Mouse (Mus musculus): ENCODE measurements around the gene Cxcr4.

Cxcr4 gene

DNA sequence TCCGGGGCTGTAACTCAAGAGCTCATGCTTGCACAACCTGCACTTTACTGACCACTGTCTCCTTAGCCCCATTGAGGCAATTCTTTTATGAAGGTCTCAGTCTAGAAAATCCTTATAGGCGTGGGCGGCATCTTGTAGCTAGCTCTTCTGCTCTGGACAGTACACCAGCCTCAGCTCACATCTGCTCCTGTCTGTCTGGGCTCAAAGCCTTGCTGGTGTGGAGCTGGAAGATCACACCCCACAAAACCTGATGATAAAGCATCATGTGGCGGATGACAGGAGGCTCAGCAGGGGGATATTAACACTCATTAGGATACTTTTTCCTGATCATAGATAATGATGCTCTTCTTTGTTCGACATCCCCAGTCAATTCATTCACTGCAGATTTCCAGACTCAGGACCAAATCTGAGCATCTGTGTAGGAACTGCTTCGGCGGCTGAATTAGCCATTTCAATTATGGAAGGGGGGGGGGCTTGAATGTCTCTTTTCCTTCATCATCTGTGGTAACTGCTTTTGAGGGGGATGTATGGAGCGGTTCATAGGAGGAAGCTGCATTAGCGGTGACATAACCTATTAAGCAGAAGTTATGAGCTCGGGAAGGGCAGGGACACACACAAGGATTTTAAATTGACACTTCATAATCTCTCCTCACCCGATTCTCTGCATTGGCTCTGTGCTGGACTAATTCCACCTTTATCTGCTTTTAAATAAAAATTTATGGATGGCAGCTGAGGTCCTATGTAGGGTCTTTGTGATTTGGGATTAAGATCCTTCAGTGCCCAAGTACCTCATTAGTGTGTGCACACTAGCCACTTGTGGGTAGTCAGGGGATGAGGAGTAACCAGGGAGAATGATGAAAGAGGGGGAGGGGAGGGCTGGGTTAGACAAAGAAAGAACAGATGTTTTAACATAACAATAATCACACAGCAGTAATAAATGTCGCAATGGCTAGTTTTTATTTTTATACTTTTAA, 24.6 kb downstream of the Cxcr4 start:
- DNase-seq: no peak

- DNase-seq: no peak
Measured at GRCm38 (mm10) chr1:128563905-128564304, 28.2 kb downstream of the Cxcr4 start.

- no peak for DNase-seq
Measured at GRCm38 (mm10) chr1:128561325-128561874, 30.7 kb downstream of the Cxcr4 start.

DNA sequence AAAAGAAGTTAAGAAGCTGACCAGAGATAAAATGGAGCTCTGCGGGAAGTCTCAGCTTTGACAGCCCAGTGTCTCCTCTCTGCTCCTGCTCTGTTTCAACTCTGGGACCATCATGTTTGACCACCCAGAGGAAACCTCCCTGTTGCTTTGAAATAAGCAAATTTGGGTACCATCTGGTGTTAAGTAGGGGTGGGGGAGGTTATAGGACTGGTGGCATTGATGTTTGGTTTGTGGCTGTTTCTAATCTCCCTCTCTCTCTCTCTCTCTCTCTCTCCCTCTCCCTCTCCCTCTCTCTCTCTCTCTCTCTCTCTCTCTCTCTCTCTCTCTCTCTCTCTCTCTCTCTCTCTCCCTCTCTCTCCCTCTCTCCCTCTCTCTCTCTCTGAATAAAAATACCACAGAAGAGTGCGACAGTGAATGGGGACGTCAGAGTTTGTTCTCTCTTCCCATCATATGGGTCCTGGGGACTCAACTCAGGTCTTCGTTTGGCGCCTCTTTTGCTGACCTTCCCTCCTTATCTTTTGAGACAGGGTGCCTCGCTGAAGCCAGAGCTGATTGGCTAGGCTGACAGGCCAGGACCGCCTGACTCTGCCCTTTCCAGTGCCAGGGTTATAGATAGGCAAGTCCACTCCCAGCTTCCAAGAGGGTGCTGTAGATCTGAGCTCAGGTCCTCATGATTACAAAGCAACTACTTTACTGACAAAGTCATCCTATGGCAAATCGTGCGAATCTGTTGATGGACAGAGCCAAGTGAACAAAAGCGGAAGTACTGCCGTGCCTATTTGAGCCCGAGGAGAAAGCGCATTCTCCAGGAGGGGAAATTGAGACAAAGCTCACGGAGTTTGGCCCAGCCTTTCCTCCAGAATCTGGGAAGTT, 31.4 kb downstream of the Cxcr4 start:
- no peak for DNase-seq

GRCm38 (mm10) chr1:128557953-128558352, 34.1 kb downstream of the Cxcr4 start:
- DNase-seq: no peak

DNA sequence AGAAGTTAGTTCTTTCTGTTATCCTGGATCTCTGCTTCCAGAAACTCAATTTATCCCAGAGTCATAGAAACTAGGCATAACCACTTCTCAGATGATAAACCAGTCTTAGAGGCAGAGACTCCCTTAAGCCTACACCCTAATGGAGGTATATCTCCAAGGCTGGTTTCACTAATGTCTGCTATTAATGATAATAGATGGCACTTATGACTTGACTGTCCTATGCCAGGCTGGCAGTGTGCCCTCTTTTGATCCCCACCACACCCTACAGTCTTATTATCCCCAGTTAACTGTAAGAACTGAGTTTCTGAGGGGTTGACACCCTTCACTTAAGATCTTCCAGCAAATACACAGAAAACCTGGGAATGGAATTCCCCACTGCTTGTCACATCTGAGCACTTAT, 39.5 kb downstream of the Cxcr4 start:
- no peak for DNase-seq

DNA sequence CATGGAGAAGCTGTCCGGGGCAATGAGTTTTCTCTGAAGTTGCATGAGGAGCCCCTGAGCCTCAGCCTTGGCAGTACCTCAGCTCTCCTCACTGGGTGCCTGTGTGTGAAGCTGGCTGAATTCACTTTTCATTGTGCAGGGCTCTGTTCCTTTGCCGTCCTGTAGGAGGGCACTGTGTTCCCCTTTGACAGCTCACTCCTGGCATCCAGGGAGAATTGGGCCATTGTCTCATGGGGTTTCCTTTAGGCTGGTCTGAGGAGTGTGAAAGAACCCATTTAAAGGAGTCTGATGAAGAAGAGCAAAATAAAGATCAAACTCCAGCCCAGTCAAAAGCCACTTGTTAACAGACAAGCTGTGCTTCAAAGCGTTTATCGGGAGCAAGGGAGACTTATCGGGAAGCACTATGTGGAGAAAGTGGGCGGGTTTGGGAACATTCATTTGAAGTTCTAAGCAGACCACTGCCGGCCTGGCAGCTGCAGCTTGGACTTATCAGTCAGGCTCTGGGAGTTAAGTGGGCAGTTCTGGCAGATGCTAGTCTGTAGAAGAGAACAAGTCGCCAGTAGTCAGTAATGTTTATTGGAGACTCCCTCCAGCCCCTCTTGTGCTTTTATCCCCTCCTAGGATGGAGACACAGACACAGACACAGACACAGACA, 40.2 kb downstream of the Cxcr4 start:
- no peak for DNase-seq

DNA sequence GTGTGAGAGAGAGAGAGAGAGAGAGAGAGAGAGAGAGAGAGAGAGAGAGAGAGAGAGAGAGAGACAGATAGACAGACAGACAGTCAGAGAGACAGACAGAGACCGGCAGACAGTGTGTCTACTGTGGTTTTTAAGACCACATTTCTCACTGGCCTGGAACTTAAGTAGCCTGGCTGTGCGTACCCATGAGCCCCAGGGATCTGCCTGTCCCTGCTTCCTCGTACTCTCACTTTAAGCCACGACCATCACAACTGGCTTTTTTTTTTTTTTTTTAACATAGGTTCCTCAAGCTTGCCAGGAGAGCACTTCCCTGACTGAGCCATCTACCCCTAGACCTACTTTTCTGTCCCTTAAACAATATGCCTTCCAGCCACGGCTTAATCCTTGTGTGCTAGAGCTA, 42.7 kb downstream of the Cxcr4 start:
- DNase-seq: no peak

GRCm38 (mm10) chr1:128549007-128549406, 43.1 kb downstream of the Cxcr4 start:
- DNase-seq: no peak

GRCm38 (mm10) chr1:128548220-128548998, 43.7 kb downstream of the Cxcr4 start:
- DNase-seq: no peak

GRCm38 (mm10) chr1:128545672-128546071, 46.4 kb downstream of the Cxcr4 start:
- no peak for DNase-seq

GRCm38 (mm10) chr1:128543137-128543536, 49.0 kb downstream of the Cxcr4 start:
- DNase-seq: no peak

DNA sequence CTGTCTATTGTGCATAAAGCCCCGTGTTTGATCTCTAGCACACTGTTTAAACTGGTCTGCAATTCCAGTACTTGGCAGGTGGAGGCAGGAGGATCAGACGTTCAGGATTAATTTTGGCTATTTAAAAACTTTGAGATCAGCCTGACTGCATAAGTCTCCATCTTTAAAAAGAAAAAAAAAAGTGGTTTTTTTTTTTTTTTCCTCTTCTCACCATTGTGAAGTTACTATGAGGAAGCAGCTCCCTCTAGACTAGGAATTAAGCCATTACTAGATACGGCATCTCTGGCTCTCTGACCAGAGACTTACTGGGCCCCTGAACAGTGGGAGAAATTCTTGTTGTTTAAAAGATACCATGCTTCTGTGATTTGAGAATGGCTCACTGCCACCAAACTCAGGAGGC, 49.5 kb downstream of the Cxcr4 start:
- DNase-seq: no peak

- DNase-seq: no peak
Measured at GRCm38 (mm10) chr1:128540213-128540612, 51.9 kb downstream of the Cxcr4 start.

GRCm38 (mm10) chr1:128539555-128539954, 52.5 kb downstream of the Cxcr4 start:
- DNase-seq: no peak

Measured in kidney, postnatal 36 days (tissue).